Mouse (Mus musculus) spleen, adult 2 months (tissue): Measurements from ENCODE around the gene Syce3. TPM values are rescaled to one million over a fixed set of nuclear protein-coding genes. Genes with fewer than 3 reads are reported as not detected.

ENCODE experiments used
- DNase-seq, 2 experiments: peaks; one replicate each; pipeline versions ENCODE4 v3.0.0 to v3.0.0-alpha.2; 2012 to 2021; ENCODE audit warnings: low spot score in 2 of 2, low read depth in 1 of 2
- H3K27ac ChIP-seq: fragments of 200-500 bp; 2 replicates; pipeline ENCODE4 v1.5.1; 2012; ENCODE audit warnings: low read length, inconsistent platforms; ENCODE audit not compliant: insufficient read depth
- H3K27me3 ChIP-seq: fragments of 200-500 bp; 2 replicates; pipeline ENCODE4 v1.6.1; 2012; ENCODE audit warnings: mild to moderate bottlenecking, moderate library complexity, low read length, inconsistent platforms; ENCODE audit not compliant: control insufficient read depth, insufficient read depth
- H3K36me3 ChIP-seq: fragments of 200-500 bp; 2 replicates; pipeline ENCODE4 v1.6.1; 2012; ENCODE audit warnings: mild to moderate bottlenecking, low read length, inconsistent platforms; ENCODE audit not compliant: control insufficient read depth, insufficient read depth
- H3K4me1 ChIP-seq: fragments of 200-500 bp; 2 replicates; pipeline ENCODE4 v1.6.1; 2011; ENCODE audit warnings: inconsistent platforms; ENCODE audit not compliant: control insufficient read depth, insufficient read depth, insufficient read length
- H3K4me3 ChIP-seq: fragments of 200-500 bp; 2 replicates; pipeline ENCODE4 v1.5.1; 2011; ENCODE audit warnings: mild to moderate bottlenecking, inconsistent platforms; ENCODE audit not compliant: insufficient read depth, insufficient read length; ENCODE audit errors: extremely low read depth
- CTCF ChIP-seq: fragments of 200-500 bp; IDR thresholded peaks from 2 replicates; pipeline ENCODE4 v1.5.1; 2011; ENCODE audit warnings: mild to moderate bottlenecking, inconsistent platforms; ENCODE audit not compliant: insufficient read depth, insufficient read length, insufficient replicate concordance; ENCODE audit errors: extremely low read depth
- POLR2A ChIP-seq: fragments of 200-500 bp; IDR thresholded peaks from 2 replicates; pipeline ENCODE4 v1.6.1; 2011; ENCODE audit warnings: low read depth, low read length, inconsistent platforms
- whole genome bisulfite sequencing: fragments of 180-500 bp; shearing (Covaris S2); methylation state at CpG from one replicate; pipeline ENCODE4 v1.1.7; 2018; 5-methylcytosine and 5-hydroxymethylcytosine counted together
- polyA plus RNA-seq: library from polyadenylated mRNA; depleted of rRNA; stranded (reverse); fragments of >200 nt; gene quantifications from 2 replicates; pipeline ENCODE4 v1.2.3, GENCODE M21; 2012; rRNA removed

Gene Syce3
- polyA plus RNA-seq, 1 experiment: not detected

DNA sequence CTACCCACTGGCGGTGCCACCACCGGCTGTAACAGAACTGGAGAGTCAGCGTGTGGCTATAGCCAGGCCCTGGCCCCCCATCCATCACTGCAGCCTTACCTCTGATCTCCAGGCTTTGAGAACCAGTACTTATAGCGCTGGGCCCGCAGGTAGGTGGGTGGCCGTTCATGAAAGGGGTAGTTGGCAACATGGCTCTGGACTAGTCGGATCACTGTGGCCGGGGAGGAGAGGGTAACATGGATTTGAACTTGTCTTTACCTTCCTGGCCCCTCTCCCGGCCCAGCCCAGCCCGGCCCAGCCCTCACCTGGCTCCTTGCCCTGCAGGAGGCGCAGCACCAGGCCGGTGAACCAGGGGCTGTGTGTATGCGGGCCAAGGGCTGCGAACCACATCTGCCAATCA, 58.2 kb downstream of the Syce3 start:
- 98% methylated on average over 14 of the region's 14 CpGs for WGBS
- TF ChIP-seq CTCF (no peak), POLR2A (no peak)
- Histone ChIP-seq H3K27me3 (no peaks in the 10 kb centered on the region), H3K36me3 (peaks cover 21% of the 10 kb centered on the region), H3K4me3 (no peak overlapping the region), H3K27ac (no peak overlapping the region), H3K4me1 (no peaks in the 10 kb centered on the region)
- DNase-seq: no peak

DNA sequence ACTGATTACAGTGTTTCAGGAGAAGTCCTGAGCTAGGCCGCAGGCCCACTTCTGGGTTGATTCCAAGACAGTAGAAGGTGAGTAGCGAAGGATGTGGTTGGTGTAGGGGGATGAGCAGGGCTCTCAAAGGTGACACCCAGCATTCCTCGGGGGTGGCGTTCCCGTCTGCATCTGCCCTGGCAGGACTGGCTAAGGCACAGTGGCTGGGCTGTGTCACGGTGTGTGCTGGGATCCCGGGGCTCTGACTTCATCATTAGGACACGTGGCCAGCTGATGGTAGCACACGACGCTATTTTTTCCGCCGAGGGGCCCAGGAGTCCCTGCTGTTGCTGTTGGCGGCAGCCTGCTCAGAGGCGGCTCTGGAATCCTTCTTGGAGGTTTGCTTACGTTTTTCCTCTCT, 59.0 kb downstream of the Syce3 start:
- TF ChIP-seq CTCF: no peak
- no peak for TF ChIP-seq POLR2A
- no peak overlapping the region for H3K27ac ChIP-seq
- H3K4me1 ChIP-seq: no peaks in the 10 kb centered on the region
- no peak for DNase-seq
- no peak overlapping the region for H3K4me3 ChIP-seq
- H3K27me3 ChIP-seq: no peaks in the 10 kb centered on the region
- 94% methylated on average over 15 of the region's 15 CpGs for WGBS
- peaks cover 21% of the 10 kb centered on the region for H3K36me3 ChIP-seq

DNA sequence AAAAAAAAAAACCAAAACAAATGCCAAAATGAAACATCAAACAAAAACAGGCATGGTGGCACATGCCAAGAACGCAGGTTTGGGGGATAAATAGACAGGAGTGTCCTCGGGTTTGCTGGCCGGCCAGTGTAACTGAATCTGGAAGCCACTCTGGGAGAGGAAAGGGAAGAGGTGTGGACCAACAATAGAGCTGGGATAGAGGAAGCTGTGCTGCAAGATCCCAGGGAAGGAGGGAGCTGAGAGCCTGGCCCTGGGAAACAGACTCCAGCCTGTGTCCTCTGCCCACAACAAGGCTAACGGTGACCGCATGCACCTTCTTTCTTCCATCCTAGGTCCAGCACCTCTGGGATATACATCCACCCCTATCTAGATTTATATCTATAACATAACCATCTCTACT, 59.9 kb downstream of the Syce3 start:
- WGBS: 97% methylated on average over 5 of the region's 5 CpGs
- Histone ChIP-seq H3K4me1 (no peaks in the 10 kb centered on the region), H3K27ac (no peak overlapping the region), H3K27me3 (no peaks in the 10 kb centered on the region), H3K36me3 (peaks cover 21% of the 10 kb centered on the region), H3K4me3 (no peak overlapping the region)
- DNase-seq: no peak
- TF ChIP-seq POLR2A: no peak
- TF ChIP-seq CTCF: no peak

DNA sequence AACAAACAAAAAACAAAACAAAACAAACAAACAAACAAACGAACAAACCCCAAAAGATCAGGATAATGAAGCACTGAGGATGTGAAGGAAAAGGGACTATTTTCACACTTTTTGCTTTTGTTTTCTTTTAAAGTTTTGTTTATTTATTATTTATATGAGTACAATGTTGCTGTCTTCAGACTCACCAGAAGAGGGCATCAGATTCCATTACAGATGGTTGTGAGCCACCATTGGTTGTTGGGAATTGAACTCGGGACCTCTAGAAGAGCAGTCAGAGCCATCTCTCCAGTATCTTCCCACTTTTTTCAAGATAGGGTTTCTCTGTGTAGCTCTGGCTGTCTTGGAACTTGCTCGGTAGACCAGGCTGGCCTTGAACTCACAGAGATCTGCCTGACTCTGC, 67.0 kb downstream of the Syce3 start:
- no peak overlapping the region for H3K4me3 ChIP-seq
- H3K36me3 ChIP-seq: no peaks in the 10 kb centered on the region
- 77% methylated on average over 3 of the region's 3 CpGs for WGBS
- peaks cover 6% of the 10 kb centered on the region for H3K4me1 ChIP-seq
- TF ChIP-seq CTCF (no peak), POLR2A (no peak)
- H3K27me3 ChIP-seq: no peaks in the 10 kb centered on the region
- no peak for DNase-seq
- no peak overlapping the region for H3K27ac ChIP-seq

DNA sequence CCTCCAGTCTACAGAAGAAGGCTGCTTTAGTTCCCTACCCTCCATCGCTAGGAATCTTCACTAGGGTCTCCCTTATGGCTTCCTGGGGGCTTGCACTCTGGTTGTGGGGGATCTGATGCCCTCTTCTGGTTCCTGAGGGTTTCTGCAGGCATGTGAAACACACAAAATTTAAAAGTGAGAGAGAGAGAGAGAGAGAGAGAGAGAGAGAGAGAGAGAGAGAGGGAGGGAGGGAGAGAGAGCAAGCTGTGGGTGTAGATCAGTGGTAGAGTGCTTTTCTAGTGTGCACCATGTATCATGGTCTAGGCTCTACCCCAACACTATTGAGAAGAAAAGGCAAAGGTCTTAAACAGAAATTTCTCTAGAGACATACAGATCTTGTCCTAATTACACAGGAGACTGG, 68.6 kb downstream of the Syce3 start:
- WGBS: 87% methylated on average over 1 of the region's 1 CpGs
- DNase-seq: no peak
- H3K4me3 ChIP-seq: no peak overlapping the region
- H3K36me3 ChIP-seq: no peaks in the 10 kb centered on the region
- H3K4me1 ChIP-seq: peaks cover 6% of the 10 kb centered on the region
- TF ChIP-seq CTCF (no peak), POLR2A (no peak)
- no peaks in the 10 kb centered on the region for H3K27me3 ChIP-seq
- no peak overlapping the region for H3K27ac ChIP-seq

Other genes starting within 250 kb of the Syce3 start
- gene Plxnb2, start 229.7 kb downstream of the Syce3 start, polyA plus RNA-seq: 89.4 and 96.8 TPM in 2 replicates
- gene Dennd6b, start 214.0 kb downstream of the Syce3 start, polyA plus RNA-seq: 25.2 and 30.8 TPM in 2 replicates
- 120 and 255 TPM in 2 replicates for gene Ppp6r2, start 198.9 kb downstream of the Syce3 start, polyA plus RNA-seq
- gene Sbf1, start 95.2 kb downstream of the Syce3 start, polyA plus RNA-seq: 320 and 349 TPM in 2 replicates
- 3.5 and 6.5 TPM in 2 replicates for gene Adm2, start 87.8 kb downstream of the Syce3 start, polyA plus RNA-seq
- 0.31 and 1.4 TPM in 2 replicates for gene Miox, start 76.1 kb downstream of the Syce3 start, polyA plus RNA-seq
- gene Lmf2, start 54.8 kb downstream of the Syce3 start, polyA plus RNA-seq: 51.5 and 53.6 TPM in 2 replicates
- gene Ncaph2, start 54.8 kb downstream of the Syce3 start, polyA plus RNA-seq: 113 and 131 TPM in 2 replicates
- gene Sco2, start 36.7 kb downstream of the Syce3 start, polyA plus RNA-seq: 26.6 and 28.4 TPM in 2 replicates
- 2.9 and 4.6 TPM in 2 replicates for gene Tymp, start 33.5 kb downstream of the Syce3 start, polyA plus RNA-seq
- gene Odf3b, start 31.2 kb downstream of the Syce3 start, polyA plus RNA-seq: 1.5 and 1.6 TPM in 2 replicates
- 0.02 TPM in 1 of 2 replicates, not detected in the other for gene Klhdc7b, start 25.6 kb downstream of the Syce3 start, polyA plus RNA-seq
- 1.7 and 1.8 TPM in 2 replicates for gene Cpt1b, start 15.4 kb upstream of the Syce3 start, polyA plus RNA-seq
- gene C730034F03Rik, start 19.1 kb upstream of the Syce3 start, polyA plus RNA-seq: 0.75 and 0.82 TPM in 2 replicates
- gene Gm44502, start 19.2 kb upstream of the Syce3 start, polyA plus RNA-seq: 2.0 and 2.2 TPM in 2 replicates
- gene Chkb, start 19.4 kb upstream of the Syce3 start, polyA plus RNA-seq: 62.6 and 72.1 TPM in 2 replicates
- gene Mapk8ip2, start 43.4 kb upstream of the Syce3 start, polyA plus RNA-seq: 0.02 TPM in 1 of 2 replicates, not detected in the other
- 31.3 and 31.5 TPM in 2 replicates for gene Arsa, start 66.9 kb upstream of the Syce3 start, polyA plus RNA-seq
- gene Shank3, start 89.1 kb upstream of the Syce3 start, polyA plus RNA-seq: 24.6 and 26.2 TPM in 2 replicates
- 0.79 and 1.1 TPM in 2 replicates for gene Acr, start 157.8 kb upstream of the Syce3 start, polyA plus RNA-seq
- gene Rabl2, start 181.4 kb upstream of the Syce3 start, polyA plus RNA-seq: 2.9 and 3.1 TPM in 2 replicates